19 mouse cellular contexts compared by ENCODE assay signal in the genomic region with DNA sequence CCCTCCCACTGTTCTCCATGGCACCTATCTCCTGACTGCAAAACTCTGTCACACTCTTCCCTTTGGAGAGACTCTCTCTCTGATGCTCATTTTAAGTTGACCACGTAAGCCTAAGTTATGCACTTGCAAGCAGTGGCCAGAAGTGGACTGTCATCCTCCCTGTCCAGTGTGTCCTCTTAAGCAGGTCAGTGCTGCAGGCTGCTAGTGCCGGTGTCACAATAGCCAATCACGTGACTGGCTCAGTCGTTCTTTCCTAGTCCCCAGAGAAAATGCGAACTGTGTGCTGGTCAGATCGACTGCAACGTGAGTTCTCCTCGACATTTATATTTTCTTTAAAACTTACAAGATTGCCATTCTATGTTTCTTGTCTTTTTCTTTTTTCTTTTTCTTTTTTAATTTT.
"Had no signal": no experiment of that assay in that cellular context is flagged by ENCODE, and none has a peak within 500 bp of the region (broad histone marks: within the 10 kb centered on the region; RNA-seq: fewer than 3 reads in every experiment).

No protein-coding gene starts in this region.

- DNase-seq: lung, adult 18-20 months; lung, embryonic 14.5 days; lung, postnatal 10 days; lung, postnatal 4 days; midbrain, embryonic 14.5 days; retina, postnatal 1 day; right cerebral cortex, adult 18-20 months; right cerebral cortex, postnatal 25 days; right cerebral cortex, postnatal 4 days; spleen, adult 18-20 months; thymus, adult 18-20 months; thymus, postnatal 14 days; thymus, postnatal 36 days had no signal

- H3K4me3 ChIP-seq: liver, embryonic 15.5 days; midbrain, embryonic 12.5 days; myocyte; neural tube, embryonic 13.5 days; neural tube, embryonic 15.5 days had no signal

- H3K36me3 ChIP-seq: liver, embryonic 15.5 days; midbrain, embryonic 12.5 days; neural tube, embryonic 13.5 days; neural tube, embryonic 15.5 days had no signal

- H3K4me1 ChIP-seq: midbrain, embryonic 12.5 days; neural tube, embryonic 13.5 days had no signal

- H3K9me3 ChIP-seq: liver, embryonic 15.5 days; midbrain, embryonic 12.5 days; neural tube, embryonic 13.5 days; neural tube, embryonic 15.5 days had no signal

- H3K27me3 ChIP-seq: liver, embryonic 15.5 days; midbrain, embryonic 12.5 days; neural tube, embryonic 13.5 days; neural tube, embryonic 15.5 days had no signal

- H3K9ac ChIP-seq: liver, embryonic 15.5 days; lung, embryonic 14.5 days; midbrain, embryonic 12.5 days; neural tube, embryonic 13.5 days; neural tube, embryonic 15.5 days had no signal

- H3K27ac ChIP-seq: liver, embryonic 15.5 days; midbrain, embryonic 12.5 days; neural tube, embryonic 13.5 days; neural tube, embryonic 15.5 days had no signal

- ATAC-seq: midbrain, embryonic 16.5 days had no signal

- H3K4me2 ChIP-seq: liver, embryonic 15.5 days; lung, embryonic 14.5 days; midbrain, embryonic 12.5 days; neural tube, embryonic 13.5 days; neural tube, embryonic 15.5 days had no signal
